Mouse (Mus musculus) cerebellum, postnatal 36 days (tissue): Measurements from ENCODE around the gene Themis2.
"Not testable (repeated sequence)": the region's sequence is repeated elsewhere in the genome, so short reads cannot be mapped to it uniquely, and the experiment has no call there.

Source experiments
- DNase-seq, 2 experiments: peaks; one replicate each; pipeline ENCODE4 v3.0.0; 2021 to 2022; ENCODE audit warnings: mixed read lengths in 2 of 2

Themis2 gene

DNA sequence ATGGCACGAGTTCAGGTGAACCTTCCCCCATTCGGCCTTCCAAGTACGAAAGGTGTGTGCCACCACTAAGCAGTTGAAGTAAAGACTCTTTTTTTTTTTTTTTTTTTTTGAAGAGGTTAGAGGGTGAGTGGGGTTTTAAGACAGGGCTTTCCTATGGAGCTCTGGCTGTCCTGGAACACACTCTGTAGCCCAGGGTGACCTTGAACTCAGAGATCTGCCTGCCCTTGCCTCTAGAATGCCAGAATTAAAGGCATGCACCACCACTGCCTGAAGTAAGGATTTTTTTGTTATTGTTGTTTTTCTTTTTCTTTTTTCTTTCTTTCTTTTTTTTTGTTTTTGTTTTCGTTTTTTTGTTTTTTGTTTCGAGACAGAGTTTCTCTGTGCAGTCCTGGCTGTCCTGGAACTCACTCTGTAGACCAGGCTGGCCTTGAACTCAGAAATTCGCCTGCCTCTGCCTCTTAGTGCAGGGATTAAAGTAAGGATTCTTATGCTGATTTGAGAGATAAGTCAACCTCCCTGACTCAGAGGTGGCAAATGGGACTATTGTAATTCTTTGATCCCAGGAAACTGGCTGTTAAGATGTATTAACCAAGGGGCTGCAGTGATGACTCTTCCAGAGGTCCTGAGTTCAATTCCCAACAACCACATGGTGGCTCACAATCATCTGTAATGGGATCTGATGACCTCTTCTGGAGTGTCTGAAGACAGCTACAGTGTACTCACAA lies 46.8 kb downstream of the Themis2 start:
- DNase-seq: no peak

DNA sequence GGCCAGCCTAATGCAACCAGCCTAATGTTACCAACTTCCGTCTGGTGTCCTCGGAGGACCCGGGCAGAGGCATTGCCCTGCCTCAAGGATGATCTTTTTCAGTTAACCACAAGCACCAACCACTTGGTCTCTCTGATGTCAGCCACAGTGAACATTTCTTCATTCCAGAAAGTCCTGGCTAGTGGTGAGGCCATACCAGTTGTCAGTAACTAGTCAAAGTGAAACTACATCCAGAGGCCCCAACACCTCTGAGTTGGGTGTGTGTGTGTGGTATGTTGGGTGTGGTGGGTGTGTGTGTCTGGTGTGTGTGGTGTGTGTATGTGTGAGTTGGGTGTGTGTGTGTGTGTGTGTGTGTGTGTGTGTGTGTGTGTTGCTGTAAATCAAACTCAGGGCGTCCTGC lies 47.4 kb downstream of the Themis2 start:
- DNase-seq: no peak

DNA sequence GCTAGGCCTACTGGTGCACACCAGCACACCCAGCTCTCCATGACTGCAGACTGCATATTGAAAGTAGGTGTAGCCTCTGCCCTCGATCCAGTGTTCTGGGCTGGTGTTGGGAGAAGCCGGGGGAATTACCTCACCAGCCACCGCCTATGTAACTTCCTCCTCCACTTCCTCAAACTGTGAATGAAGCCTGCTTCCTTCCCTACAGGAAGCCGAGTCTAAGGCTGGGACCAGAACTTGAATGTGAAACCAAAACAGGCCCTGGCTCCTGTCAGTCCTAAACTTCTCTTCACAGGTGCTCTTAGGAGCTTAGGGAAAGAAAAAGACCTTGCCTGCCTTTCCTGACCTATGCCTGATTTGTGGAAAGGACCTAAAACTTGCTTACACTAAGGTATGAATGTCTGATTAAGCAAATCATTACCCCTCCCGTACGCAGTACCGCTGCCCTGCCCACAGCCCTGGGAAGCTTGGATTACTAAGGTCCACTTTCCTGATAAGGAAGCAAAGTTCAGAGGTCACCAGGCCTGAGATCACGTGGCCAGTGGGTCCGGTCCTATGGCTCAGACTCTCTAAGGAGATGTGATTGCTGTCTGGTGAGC lies 48.4 kb downstream of the Themis2 start:
- no peak for DNase-seq

DNA sequence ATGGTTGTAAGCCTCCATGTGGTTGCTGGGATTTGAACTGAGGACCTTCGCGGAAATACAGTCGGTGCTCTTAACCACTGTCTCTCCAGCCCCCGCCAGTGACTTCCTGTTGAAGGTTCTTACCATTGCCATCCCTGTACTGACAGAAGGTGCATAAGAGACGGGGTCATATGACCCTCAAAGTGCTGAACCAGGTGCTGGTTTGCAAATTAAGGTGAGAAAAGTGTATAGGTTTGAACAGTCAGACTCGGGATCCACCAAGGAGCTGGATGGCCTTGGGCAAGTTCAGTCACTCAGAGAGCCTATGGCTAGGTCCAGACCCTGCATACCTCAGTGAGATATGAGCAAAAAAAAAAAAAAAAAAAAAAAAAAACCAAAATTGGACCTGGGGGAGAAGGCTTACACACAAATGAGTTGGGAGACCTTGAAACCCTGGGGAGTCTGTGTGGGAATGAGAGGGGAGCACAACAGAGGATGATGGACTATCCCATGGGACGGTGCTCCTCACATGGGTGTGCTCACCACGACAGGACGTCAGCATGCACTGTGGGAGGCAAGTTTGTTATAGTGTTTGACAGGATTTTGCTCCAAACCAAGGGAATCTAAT lies 49.2 kb downstream of the Themis2 start:
- no peak for DNase-seq

DNA sequence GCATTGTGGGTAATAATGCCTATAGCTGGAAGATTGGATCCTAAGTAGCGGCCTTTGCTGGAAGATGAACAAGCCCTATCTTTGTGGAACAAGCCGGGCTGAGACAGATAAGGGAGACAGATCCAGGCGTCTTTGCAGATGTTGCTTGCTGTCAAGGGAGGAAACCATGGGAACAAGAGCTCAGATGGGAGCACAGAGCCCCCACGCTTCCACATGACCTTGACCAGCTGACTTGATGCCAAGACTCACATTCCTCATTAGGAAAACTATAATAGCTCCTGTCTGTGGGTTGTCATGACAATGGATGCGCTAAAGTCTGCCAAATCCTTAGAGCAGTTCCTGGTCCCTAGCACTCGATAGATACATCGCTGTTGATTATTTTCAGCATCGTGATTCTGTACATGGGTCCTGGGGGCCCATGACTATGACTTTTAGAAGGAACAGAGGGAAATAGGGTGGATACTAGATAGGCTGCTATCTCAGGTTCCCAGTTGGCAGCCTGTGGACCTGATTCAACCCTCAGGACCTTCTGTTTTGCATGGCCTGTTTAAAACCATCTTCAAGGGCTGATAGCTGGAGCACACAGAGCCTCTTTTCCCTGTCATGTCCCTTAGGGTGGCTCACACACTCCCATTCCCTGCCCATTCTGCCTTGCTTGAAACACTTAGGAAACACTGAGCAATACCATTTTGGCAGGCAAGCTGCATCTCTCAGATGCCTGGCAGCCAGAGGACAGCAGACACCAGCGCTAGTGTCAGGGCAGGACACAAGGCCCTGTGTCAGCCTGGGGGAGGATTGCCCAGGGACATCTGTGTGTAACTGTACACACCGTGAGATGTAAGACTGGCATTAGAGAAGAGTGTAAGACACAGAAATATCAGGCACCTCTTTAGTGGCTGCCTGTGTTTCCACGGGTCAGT lies 51.9 kb downstream of the Themis2 start:
- no peak for DNase-seq

DNA sequence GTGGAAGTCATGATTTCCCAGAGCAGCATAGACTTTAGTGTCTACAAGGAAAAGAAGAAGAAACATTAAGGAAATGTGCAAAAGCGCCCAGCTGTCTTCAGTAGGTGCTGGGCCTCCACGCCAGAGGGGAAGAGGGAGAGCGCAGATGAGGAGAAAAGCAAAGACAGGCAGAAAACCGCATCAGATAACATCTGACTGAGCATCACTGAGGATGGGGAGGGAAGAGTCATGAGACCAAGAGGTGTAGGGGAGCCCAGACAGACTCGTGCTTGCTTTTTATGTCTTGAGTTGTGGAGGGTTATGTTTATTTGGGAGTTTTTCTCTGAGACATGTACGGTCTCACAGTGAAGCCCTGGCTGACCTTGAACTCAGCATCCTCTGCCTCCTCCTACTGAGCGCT lies 54.7 kb downstream of the Themis2 start:
- DNase-seq: no peak

DNA sequence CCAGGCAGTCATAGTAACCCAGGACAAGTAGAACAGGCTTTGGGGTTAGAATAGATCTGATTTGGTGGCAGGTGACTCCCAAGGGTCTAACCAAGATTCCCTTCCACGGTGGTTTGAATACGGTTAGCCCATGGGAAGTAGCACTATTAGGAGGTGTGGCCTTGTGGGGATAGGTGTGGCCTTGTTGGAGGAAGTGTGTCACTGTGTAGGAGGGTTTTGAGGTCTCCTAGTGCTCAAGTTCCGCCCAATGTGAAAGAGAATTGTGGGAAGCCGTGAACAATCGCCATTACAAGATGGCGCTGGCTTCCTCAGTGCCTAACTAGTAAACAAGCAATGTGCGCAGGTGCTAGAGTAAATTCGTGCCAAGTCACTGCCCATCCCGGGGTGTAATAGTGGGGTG lies 59.0 kb downstream of the Themis2 start:
- not testable (repeated sequence) for DNase-seq

DNA sequence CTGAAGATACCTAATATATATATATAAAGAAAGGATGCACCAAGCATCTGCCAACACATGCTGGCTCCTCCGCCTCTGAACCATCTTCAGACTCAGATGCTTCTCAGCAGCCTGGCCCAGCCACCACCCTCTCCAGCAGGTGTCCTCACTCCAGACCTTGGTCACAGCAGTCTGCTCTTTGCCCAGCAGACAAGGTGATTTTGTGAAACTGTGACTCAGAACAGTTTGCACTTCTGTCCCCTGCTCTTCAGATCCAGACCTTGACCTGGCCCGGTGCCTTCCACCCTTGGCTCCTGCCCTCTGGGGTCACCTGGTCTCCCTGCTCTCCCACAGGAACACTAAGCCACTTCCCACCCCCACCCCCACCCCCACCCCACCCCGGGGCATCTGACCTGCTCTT lies 60.3 kb downstream of the Themis2 start:
- DNase-seq: no peak

DNA sequence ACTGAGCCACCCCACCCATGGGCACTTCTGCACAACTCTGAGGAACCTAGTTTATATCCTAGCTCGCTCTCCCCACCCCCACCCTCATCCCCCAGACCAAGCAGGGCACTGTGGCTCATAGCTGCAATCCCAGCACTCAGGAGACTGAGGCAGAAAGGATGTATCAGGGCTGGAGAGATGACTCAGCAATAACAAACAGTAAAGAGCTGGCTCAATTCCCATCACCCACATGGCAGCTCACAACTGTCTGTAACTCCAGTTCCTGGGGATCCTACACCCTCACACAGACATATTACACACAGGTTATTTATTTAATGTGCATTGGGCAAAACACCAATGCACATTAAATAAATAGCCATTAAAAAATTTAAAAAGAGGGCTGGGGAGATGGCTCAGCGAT lies 60.8 kb downstream of the Themis2 start:
- no peak for DNase-seq

DNA sequence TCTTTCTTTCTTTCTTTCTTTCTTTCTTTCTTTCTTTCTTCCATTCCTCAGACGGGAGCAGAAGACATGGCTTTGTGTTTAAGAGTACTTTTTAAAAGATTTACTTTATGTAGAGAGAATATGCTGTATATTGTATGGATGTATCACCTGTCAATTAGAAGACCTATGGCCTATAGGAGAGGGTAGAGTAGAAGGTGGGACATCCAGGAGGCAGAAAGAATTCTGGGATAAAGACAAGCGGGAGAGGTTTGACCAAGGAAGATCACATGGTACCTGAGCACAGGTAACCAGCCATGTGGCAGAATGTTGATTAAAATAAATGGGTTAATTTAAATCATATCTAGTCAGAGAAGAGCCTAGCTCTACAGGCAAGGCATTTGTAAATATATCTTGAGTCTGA lies 61.4 kb downstream of the Themis2 start:
- no peak for DNase-seq

DNA sequence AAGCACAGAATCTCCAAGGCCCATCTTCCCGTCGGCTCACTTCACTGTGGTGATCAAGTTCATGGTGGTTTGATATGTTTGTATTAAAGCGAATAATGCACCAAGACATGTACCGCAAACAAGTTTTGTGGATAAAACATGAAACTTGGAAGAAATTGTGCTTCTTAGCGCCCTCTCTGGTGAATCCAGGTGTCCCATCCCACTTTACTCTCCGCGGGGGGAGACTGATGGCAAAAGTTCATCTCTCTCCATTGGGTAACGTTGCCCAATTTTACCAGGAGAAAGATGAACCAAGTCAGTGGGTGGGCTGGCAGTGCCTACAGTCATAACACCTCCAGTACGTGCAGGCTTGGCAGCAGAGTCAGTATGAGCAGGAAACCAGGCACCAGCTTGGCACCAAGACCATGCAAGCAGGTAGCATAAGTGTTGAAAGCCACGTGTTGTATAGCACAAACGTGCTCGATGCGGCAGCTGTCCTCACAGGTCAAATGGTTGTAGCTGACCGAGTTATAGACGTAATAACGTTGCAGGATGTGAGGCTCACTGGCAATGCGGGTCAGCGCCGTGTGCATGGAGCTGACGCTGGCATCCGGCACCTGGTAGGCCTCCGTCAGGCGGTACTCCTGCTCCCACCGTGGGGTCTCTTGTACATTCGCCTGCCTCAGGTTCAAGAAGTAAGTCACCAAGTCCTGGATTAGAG lies 63.0 kb downstream of the Themis2 start:
- DNase-seq: no peak

DNA sequence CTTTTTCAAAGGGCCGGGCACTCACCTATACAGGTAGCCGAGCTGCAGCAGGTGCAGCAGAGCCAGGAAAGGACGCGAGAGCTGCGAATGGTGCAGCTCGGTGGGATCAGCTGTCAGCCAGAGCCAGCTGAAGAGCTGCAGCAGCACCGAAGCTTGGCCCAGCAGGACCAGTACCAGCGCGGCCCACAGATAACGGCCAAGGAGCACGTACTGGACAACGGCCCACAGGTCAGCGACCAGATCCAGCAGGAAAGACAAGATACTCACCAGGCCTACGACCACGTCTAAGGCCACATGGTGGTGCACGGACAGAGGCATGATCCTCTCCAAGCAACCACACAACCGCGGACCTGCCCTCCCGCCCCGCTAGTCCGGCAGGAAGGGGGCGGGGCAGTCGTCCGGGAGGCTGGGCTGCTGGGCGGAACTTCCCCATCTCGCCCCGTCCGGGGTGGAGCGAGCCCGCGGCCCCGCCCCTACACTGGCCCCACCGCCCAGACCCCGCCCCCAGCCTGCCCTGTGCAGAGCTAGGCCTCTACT lies 64.0 kb downstream of the Themis2 start, which contains the start of gene Xkr8:
Gene Xkr8 (minus strand): TSS at position 399 of the 537 bp plus-strand sequence.
- peak; percentile 65 to 83 for DNase-seq
